Mouse (Mus musculus) spleen, adult 2 months (tissue): Measurements from ENCODE around the gene Gm42688.

Experiments
- CTCF ChIP-seq: fragments of 200-500 bp; IDR thresholded peaks from 2 replicates; pipeline ENCODE4 v1.5.1; 2011; ENCODE audit warnings: mild to moderate bottlenecking, inconsistent platforms; ENCODE audit not compliant: insufficient read depth, insufficient read length, insufficient replicate concordance; ENCODE audit errors: extremely low read depth
- POLR2A ChIP-seq: fragments of 200-500 bp; IDR thresholded peaks from 2 replicates; pipeline ENCODE4 v1.6.1; 2011; ENCODE audit warnings: low read depth, low read length, inconsistent platforms

GRCm38 (mm10) chr6:83151721-83152120 lies 50.3 kb downstream of the Gm42688 start:
- TF ChIP-seq CTCF, result no peak
- TF ChIP-seq POLR2A, result no peak
